Mouse (Mus musculus): ENCODE results near the gene Lrpprc. TPM values are rescaled to one million over a fixed set of nuclear protein-coding genes. Genes with fewer than 3 reads are reported as not detected.

Lrpprc gene
- polyA plus RNA-seq, 1 experiment from 2014 or later, result 36.5 TPM

GRCm38 (mm10) chr17:84790043-84790442 is 546 bp downstream of the Lrpprc start:
- Histone ChIP-seq H3K9me3 (replicated peaks) (no peaks in the 10 kb centered on the region), H3K4me1 (peaks cover 26% of the 10 kb centered on the region), H3K4me2 (peak overlapping the region; percentile 96), H3K27me3 (no peaks in the 10 kb centered on the region), H3K27ac (peak overlapping the region; percentile 55), H3K9ac (peak overlapping the region; percentile 91), H3K4me3 (peak overlapping the region; percentile 99), H3K36me3 (ENCODE audit: poor library complexity, severe bottlenecking) (0 out of 2 replicates have a peak, but pooled peaks cover 5% of the 10 kb centered on the region)
- no peak for ATAC-seq
- WGBS, result 0% methylated on average over 22 of the region's 22 CpGs

DNA sequence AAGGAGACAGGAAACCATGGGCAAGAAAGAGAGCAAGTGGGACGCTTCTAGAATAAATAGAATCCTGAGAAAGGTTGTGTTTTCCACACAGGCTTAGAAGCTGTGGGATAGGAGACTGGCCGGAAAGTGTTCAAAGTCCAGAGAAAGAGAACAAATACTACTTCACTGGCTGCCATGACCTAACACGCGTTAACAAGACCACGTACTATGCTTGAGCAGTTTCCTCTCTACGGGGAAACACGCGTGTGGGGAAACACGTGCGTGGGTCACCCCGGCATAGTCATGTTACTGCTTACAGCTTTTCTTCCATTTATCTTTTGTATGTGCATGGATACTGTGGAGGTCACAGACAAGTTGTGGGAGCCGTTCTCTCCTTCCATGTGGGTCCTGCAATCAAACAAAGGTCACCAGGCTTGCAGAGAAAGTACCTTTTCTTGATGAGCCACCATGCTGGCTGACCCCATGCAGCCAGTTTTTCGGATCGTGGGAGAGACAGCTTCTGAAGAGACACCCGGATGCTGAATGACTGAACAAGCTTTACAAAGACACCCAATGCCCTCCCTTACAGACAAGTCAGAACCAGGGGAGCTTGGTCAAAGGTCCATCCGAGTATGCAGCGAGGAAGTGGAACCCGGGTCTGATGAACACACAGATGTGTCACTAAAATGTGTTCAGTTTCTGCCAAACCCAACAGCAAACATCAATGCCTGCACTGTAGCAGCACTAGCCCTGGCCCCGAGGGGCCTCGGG is 2.0 kb downstream of the Lrpprc start:
- H3K4me1 ChIP-seq, result peaks cover 26% of the 10 kb centered on the region
- no peaks in the 10 kb centered on the region for H3K9me3 ChIP-seq (replicated peaks)
- no peak overlapping the region for H3K27ac ChIP-seq
- 0 out of 2 replicates have a peak, but pooled peaks cover 5% of the 10 kb centered on the region for H3K36me3 ChIP-seq (ENCODE audit: poor library complexity, severe bottlenecking)
- WGBS, result 94% methylated on average over 20 of the region's 20 CpGs
- no peaks in the 10 kb centered on the region for H3K27me3 ChIP-seq
- H3K4me3 ChIP-seq, result peak overlapping the region; percentile 99; the same call in 1 of the 2 replicates
- no peak overlapping the region for H3K9ac ChIP-seq
- H3K4me2 ChIP-seq, result 0 out of 2 replicates have a peak overlapping the region, but pooled peaks have one; percentile 96
- no peak for ATAC-seq

DNA sequence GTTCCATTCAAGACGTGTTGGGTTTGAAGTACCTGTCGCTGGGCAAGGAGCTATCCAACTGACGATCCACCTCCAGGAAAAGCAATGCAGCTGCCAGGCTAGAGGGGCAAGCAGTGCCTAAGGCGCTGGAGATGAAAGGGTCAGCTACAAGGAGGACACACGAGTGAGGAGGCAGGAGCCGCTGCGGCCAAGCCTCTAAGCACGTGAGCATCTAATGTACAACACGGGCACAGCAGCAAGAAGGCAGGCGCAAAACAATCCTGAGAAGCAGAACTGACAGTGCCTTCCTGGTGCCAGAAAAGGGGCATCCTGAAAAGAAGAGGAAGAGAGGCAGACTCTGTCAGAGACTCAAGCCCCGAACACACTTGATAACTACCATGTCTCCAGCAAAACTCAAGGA is 3.1 kb downstream of the Lrpprc start:
- peaks cover 26% of the 10 kb centered on the region for H3K4me1 ChIP-seq
- no peak overlapping the region for H3K27ac ChIP-seq
- 91% methylated on average over 11 of the region's 11 CpGs for WGBS
- H3K4me2 ChIP-seq, result no peak overlapping the region
- H3K36me3 ChIP-seq (ENCODE audit: poor library complexity, severe bottlenecking), result 0 out of 2 replicates have a peak, but pooled peaks cover 5% of the 10 kb centered on the region
- no peak overlapping the region for H3K4me3 ChIP-seq
- H3K9me3 ChIP-seq (replicated peaks), result no peaks in the 10 kb centered on the region
- H3K27me3 ChIP-seq, result no peaks in the 10 kb centered on the region
- no peak overlapping the region for H3K9ac ChIP-seq
- no peak for ATAC-seq

GRCm38 (mm10) chr17:84786911-84787310 is 3.7 kb downstream of the Lrpprc start:
- H3K36me3 ChIP-seq (ENCODE audit: poor library complexity, severe bottlenecking), result 0 out of 2 replicates have a peak, but pooled peaks cover 5% of the 10 kb centered on the region
- no peak overlapping the region for H3K9ac ChIP-seq
- ATAC-seq, result no peak
- no peak overlapping the region for H3K27ac ChIP-seq
- no peaks in the 10 kb centered on the region for H3K27me3 ChIP-seq
- 93% methylated on average over 8 of the region's 8 CpGs for WGBS
- H3K9me3 ChIP-seq (replicated peaks), result no peaks in the 10 kb centered on the region
- peaks cover 23% of the 10 kb centered on the region for H3K4me1 ChIP-seq
- no peak overlapping the region for H3K4me3 ChIP-seq
- H3K4me2 ChIP-seq, result no peak overlapping the region

DNA sequence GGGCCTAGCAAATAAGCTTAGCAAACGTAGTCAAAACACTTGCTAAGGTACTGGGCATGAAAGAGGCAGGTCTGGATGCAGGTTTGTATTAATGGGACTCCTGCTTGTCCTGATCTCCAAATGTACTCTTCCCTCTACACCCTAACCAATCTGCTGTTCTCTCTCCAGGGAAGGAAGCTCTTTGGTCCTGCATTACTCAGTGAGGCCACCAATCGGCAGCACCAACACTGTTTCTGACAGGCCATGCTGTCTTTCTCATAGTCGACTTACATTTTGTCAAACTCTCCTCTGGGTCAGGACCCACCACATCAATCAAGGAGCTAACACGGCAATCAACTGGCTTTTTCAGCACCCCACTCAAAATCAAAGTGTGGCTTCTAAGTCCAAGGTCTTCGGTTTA is 5.4 kb downstream of the Lrpprc start:
- Histone ChIP-seq H3K4me1 (peaks cover 14% of the 10 kb centered on the region), H3K27ac (no peak overlapping the region), H3K36me3 (ENCODE audit: poor library complexity, severe bottlenecking) (0 out of 2 replicates have a peak, but pooled peaks cover 5% of the 10 kb centered on the region), H3K9me3 (replicated peaks) (no peaks in the 10 kb centered on the region), H3K4me2 (no peak overlapping the region), H3K4me3 (no peak overlapping the region), H3K9ac (no peak overlapping the region), H3K27me3 (no peaks in the 10 kb centered on the region)
- WGBS, result 82% methylated on average over 5 of the region's 5 CpGs
- no peak for ATAC-seq

- no peak overlapping the region for H3K9ac ChIP-seq
- no peaks in the 10 kb centered on the region for H3K4me1 ChIP-seq
- H3K36me3 ChIP-seq (ENCODE audit: poor library complexity, severe bottlenecking), result 0 out of 2 replicates have a peak, but pooled peaks cover 5% of the 10 kb centered on the region
- 93% methylated on average over 5 of the region's 5 CpGs for WGBS
- H3K27me3 ChIP-seq, result no peaks in the 10 kb centered on the region
- H3K27ac ChIP-seq, result no peak overlapping the region
- H3K9me3 ChIP-seq (replicated peaks), result no peaks in the 10 kb centered on the region
- no peak overlapping the region for H3K4me2 ChIP-seq
- no peak overlapping the region for H3K4me3 ChIP-seq
- ATAC-seq, result no peak
Observed at GRCm38 (mm10) chr17:84783491-84783890, 7.1 kb downstream of the Lrpprc start.

DNA sequence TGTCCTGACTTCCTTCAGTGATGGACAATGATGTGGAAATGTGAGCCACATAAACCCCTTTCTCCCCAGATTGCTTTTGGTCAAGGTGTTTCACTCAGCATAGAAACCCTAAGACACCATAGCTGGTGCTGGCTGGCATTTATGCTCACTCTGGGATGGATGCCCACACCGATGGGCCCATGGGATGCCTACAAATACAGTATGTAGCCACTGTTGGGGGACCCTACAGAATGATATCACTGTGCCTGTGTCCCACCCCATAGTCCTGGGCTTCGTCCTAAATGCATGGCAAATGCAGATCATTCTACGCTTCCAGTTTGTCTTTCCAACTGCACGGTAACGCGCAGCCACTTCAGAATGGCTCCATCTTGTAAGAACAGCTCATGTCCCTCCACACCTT is 10.3 kb downstream of the Lrpprc start:
- Histone ChIP-seq H3K27ac (no peak overlapping the region), H3K36me3 (ENCODE audit: poor library complexity, severe bottlenecking) (peaks cover 9% of the 10 kb centered on the region; the same call in 1 of the 2 replicates), H3K4me1 (no peaks in the 10 kb centered on the region), H3K9me3 (replicated peaks) (no peaks in the 10 kb centered on the region), H3K4me3 (no peak overlapping the region), H3K27me3 (no peaks in the 10 kb centered on the region), H3K9ac (no peak overlapping the region), H3K4me2 (no peak overlapping the region)
- WGBS, result 95% methylated on average over 6 of the region's 6 CpGs
- ATAC-seq, result no peak

DNA sequence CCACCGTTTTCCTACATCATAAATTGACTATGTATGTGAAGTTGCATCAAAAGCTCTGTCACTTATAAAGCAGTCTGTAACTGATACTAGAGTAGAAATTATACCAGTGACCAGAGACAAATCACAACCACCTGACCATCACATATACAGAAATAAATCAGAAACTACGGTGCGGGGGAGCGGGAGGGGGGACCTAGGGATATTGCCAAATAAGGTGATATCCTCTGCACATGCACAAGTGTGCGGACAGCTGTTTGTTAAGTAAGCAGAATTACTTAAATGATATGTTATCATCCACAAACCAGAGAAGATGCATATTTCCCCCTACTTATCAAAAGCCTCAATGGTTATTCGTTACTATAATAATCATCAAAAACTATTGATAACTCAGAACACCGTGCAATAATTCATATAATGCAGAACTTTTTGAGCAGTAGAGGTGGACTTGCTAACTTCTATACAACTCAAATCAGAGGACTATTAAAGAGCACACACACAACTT is 12.1 kb downstream of the Lrpprc start:
- Histone ChIP-seq H3K4me1 (no peaks in the 10 kb centered on the region), H3K4me3 (no peak overlapping the region), H3K4me2 (no peak overlapping the region), H3K9me3 (replicated peaks) (no peaks in the 10 kb centered on the region), H3K27ac (no peak overlapping the region), H3K36me3 (ENCODE audit: poor library complexity, severe bottlenecking) (peaks cover 17% of the 10 kb centered on the region; the same call in 1 of the 2 replicates), H3K27me3 (no peaks in the 10 kb centered on the region), H3K9ac (no peak overlapping the region)
- ATAC-seq, result no peak
- WGBS, result 94% methylated on average over 7 of the region's 7 CpGs

DNA sequence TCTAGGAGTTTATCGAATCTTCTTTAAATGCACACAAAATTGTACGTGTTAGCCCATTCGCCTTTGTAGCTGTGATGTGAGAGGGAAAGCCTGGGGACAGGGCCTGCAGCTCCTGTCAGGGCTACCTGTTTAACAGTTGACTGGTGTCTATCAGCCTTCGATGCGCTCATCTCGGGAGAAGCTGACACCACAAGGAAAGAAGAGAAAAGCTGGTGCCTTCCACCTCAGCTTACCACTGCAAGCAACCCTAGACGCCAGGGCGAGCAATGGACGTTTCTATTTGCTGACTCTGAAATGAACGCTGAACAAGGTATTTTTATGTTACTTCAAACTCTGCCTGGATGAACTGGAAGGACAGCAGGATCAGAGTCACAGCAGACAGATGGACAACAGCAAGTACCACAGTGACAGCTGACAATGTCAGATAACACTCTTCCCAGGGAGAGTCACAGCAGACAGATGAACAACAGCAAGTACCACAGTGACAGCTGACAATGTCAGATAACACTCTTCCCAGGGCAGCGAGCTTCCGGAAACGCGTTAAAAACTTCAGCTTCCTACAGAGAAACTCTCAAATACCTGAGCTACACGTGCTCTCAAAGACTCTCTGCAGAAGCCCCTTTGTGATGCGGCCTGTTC is 14.1 kb downstream of the Lrpprc start:
- Histone ChIP-seq H3K9ac (no peak overlapping the region), H3K9me3 (replicated peaks) (no peaks in the 10 kb centered on the region), H3K36me3 (ENCODE audit: poor library complexity, severe bottlenecking) (peaks cover 28% of the 10 kb centered on the region; the same call in 1 of the 2 replicates), H3K4me3 (no peak overlapping the region), H3K27me3 (no peaks in the 10 kb centered on the region), H3K4me2 (no peak overlapping the region), H3K27ac (no peak overlapping the region), H3K4me1 (no peaks in the 10 kb centered on the region)
- WGBS, result 94% methylated on average over 16 of the region's 16 CpGs
- no peak for ATAC-seq

DNA sequence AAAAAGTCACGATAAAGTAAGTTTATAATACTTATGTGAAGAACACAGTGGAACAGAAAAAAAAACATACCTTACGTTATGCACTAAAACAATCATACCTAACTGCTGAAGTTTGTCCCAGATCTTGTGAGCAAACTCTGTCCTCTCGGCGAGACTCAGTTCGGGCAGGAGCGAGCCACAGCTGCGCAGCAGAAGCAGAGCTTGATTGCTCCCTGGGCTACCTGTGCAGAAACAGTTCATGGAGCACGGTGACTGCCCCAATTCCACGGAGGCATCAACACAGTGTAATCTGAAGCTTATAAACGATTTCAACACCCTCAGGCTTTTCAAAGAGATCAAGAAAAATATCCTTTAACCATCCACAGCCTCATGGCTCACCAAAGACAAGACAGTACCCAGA is 15.3 kb downstream of the Lrpprc start:
- no peak overlapping the region for H3K9ac ChIP-seq
- peaks cover 35% of the 10 kb centered on the region for H3K36me3 ChIP-seq (ENCODE audit: poor library complexity, severe bottlenecking)
- ATAC-seq, result no peak
- no peaks in the 10 kb centered on the region for H3K27me3 ChIP-seq
- no peaks in the 10 kb centered on the region for H3K4me1 ChIP-seq
- no peak overlapping the region for H3K27ac ChIP-seq
- WGBS, result 96% methylated on average over 10 of the region's 10 CpGs
- H3K4me3 ChIP-seq, result no peak overlapping the region
- H3K4me2 ChIP-seq, result no peak overlapping the region
- H3K9me3 ChIP-seq (replicated peaks), result no peaks in the 10 kb centered on the region

- Histone ChIP-seq H3K4me1 (no peaks in the 10 kb centered on the region), H3K36me3 (ENCODE audit: poor library complexity, severe bottlenecking) (peaks cover 63% of the 10 kb centered on the region), H3K9ac (no peak overlapping the region), H3K4me2 (no peak overlapping the region), H3K27me3 (no peaks in the 10 kb centered on the region), H3K4me3 (no peak overlapping the region), H3K9me3 (replicated peaks) (no peaks in the 10 kb centered on the region), H3K27ac (no peak overlapping the region)
- no peak for ATAC-seq
- 95% methylated on average over 9 of the region's 9 CpGs for WGBS
Observed at GRCm38 (mm10) chr17:84771882-84772281, 18.7 kb downstream of the Lrpprc start.

GRCm38 (mm10) chr17:84758971-84759370 is 31.6 kb downstream of the Lrpprc start:
- H3K9ac ChIP-seq, result no peak overlapping the region
- no peak for ATAC-seq
- no peak overlapping the region for H3K4me3 ChIP-seq
- no peaks in the 10 kb centered on the region for H3K27me3 ChIP-seq
- H3K9me3 ChIP-seq (replicated peaks), result no peaks in the 10 kb centered on the region
- peaks cover 31% of the 10 kb centered on the region for H3K36me3 ChIP-seq (ENCODE audit: poor library complexity, severe bottlenecking)
- peaks cover 6% of the 10 kb centered on the region; the same call in 1 of the 2 replicates for H3K4me1 ChIP-seq
- H3K27ac ChIP-seq, result no peak overlapping the region
- WGBS, result 88% methylated on average over 8 of the region's 8 CpGs
- no peak overlapping the region for H3K4me2 ChIP-seq

Data from forebrain, embryonic 13.5 days (tissue).